Mouse (Mus musculus) embryonic facial prominence, embryonic 14.5 days (tissue): Measurements from ENCODE around the gene Nat8f2. TPM values are rescaled to one million over a fixed set of nuclear protein-coding genes. Genes with fewer than 3 reads are reported as not detected.
"Not testable (repeated sequence)": the region's sequence is repeated elsewhere in the genome, so short reads cannot be mapped to it uniquely, and the experiment has no call there.

Experiments used
- ATAC-seq: fragments of 200-750 bp; cut with Nextera tagmentation; 2 replicates; pipeline ENCODE4 v1.8.0; 2017; ENCODE audit warnings: low read depth, moderate number of reproducible peaks, moderate TSS enrichment
- DNase-seq: peaks from one replicate; pipeline ENCODE4 v3.0.0-alpha.2; 2015; ENCODE audit warnings: low spot score
- H3K27ac ChIP-seq: fragments of 300-500 bp; sonication (generic); replicated peaks from 2 replicates; pipeline ENCODE4 v1.5.1; 2014; ENCODE audit warnings: low read depth, mild to moderate bottlenecking, low read length, moderate library complexity
- H3K27me3 ChIP-seq: fragments of 300-500 bp; sonication (generic); replicated peaks from 2 replicates; pipeline ENCODE4 v1.6.1; 2014; ENCODE audit warnings: low read length; ENCODE audit not compliant: control insufficient read depth, insufficient read depth
- H3K36me3 ChIP-seq: fragments of 300-500 bp; sonication (generic); 2 replicates; pipeline ENCODE4 v1.6.1; 2014; ENCODE audit warnings: low read length, mixed read lengths; ENCODE audit not compliant: control insufficient read depth, insufficient read depth
- H3K4me1 ChIP-seq: fragments of 300-500 bp; sonication (generic); 2 replicates; pipeline ENCODE4 v1.6.1; 2014; ENCODE audit warnings: antibody characterized with exemption, low read length; ENCODE audit not compliant: control insufficient read depth, insufficient read depth
- H3K4me2 ChIP-seq: fragments of 300-500 bp; sonication (generic); 2 replicates; pipeline ENCODE4 v1.6.1; 2014; ENCODE audit warnings: low read depth, mild to moderate bottlenecking, low read length, moderate library complexity, mixed read lengths
- H3K4me3 ChIP-seq: fragments of 300-500 bp; sonication (generic); 2 replicates; pipeline ENCODE4 v1.5.1; 2014; ENCODE audit warnings: low read depth, mild to moderate bottlenecking, low read length
- H3K9ac ChIP-seq: fragments of 300-500 bp; sonication (generic); 2 replicates; pipeline ENCODE4 v1.6.1; 2014; ENCODE audit warnings: low read depth, mild to moderate bottlenecking, low read length, moderate library complexity, mixed read lengths
- H3K9me3 ChIP-seq: fragments of 300-500 bp; sonication (generic); 2 replicates; pipeline ENCODE4 v1.6.1; 2016; ENCODE audit warnings: low read length; ENCODE audit not compliant: control insufficient read depth
- WGBS: fragments of 180-500 bp; shearing (Covaris S2); extraction: QIAGEN DNeasy Blood & Tissue Kit; methylation state at CpG from one replicate; pipeline ENCODE4 v1.1.7; 2014; 5-methylcytosine and 5-hydroxymethylcytosine counted together
- polyA plus RNA-seq: library from polyadenylated mRNA; unstranded; fragments of >200 nt; fragmentation: Nextera tagmentation; extraction: Ambion mirVana; gene quantifications from 2 replicates; pipeline ENCODE4 v1.2.1, GENCODE M21; 2014

Gene Nat8f2
- not detected in 2 replicates for polyA plus RNA-seq

GRCm38 (mm10) chr6:85869006-85869405 lies at the start of gene Nat8f2:
Gene Nat8f2, minus strand, starts transcription at chr6:85869158.
- WGBS: 81% methylated on average over 5 of the region's 5 CpGs
- H3K27me3 ChIP-seq, H3K9me3 ChIP-seq, DNase-seq, H3K9ac ChIP-seq, H3K4me3 ChIP-seq, H3K4me2 ChIP-seq, ATAC-seq, H3K36me3 ChIP-seq, H3K4me1 ChIP-seq, H3K27ac ChIP-seq: not testable (repeated sequence)

GRCm38 (mm10) chr6:85918341-85918740 lies 49.4 kb upstream of the Nat8f2 start:
- H3K36me3 ChIP-seq: peaks cover 11% of the 10 kb centered on the region
- peaks cover 11% of the 10 kb centered on the region for H3K4me1 ChIP-seq
- not testable (repeated sequence) for H3K9me3 ChIP-seq, H3K4me2 ChIP-seq, H3K27me3 ChIP-seq, ATAC-seq, DNase-seq, H3K4me3 ChIP-seq, H3K9ac ChIP-seq, H3K27ac ChIP-seq
- WGBS: 98% methylated on average over 3 of the region's 3 CpGs

GRCm38 (mm10) chr6:85916596-85916995 lies 47.6 kb upstream of the Nat8f2 start:
- H3K9ac ChIP-seq: peak overlapping the region; percentile 78
- H3K27ac ChIP-seq: peak overlapping the region; percentile 82; the same call in 1 of the 2 replicates

GRCm38 (mm10) chr6:85915539-85916513 lies 46.9 kb upstream of the Nat8f2 start, which contains the start of gene Nat8f1:
Gene Nat8f1, minus strand, starts transcription at chr6:85915687.
- peak; percentile 96 for DNase-seq

More at GRCm38 (mm10) chr6:85916596-85916995, 47.6 kb upstream of the Nat8f2 start:
- peak overlapping the region; percentile 58 for H3K4me3 ChIP-seq
- 78% methylated on average over 6 of the region's 6 CpGs for WGBS
- peaks cover 11% of the 10 kb centered on the region for H3K4me1 ChIP-seq
- no peaks in the 10 kb centered on the region for H3K27me3 ChIP-seq
- H3K9me3 ChIP-seq: no peaks in the 10 kb centered on the region
- no peaks in the 10 kb centered on the region for H3K36me3 ChIP-seq
- H3K4me2 ChIP-seq: peak overlapping the region; percentile 84
- ATAC-seq: no peak
- DNase-seq: no peak

GRCm38 (mm10) chr6:85915141-85915538 lies 46.2 kb upstream of the Nat8f2 start:
- Histone ChIP-seq H3K4me3 (peak overlapping the region; percentile 58), H3K9me3 (no peaks in the 10 kb centered on the region), H3K36me3 (no peaks in the 10 kb centered on the region), H3K4me2 (peak overlapping the region; percentile 84), H3K27me3 (no peaks in the 10 kb centered on the region), H3K4me1 (peaks cover 11% of the 10 kb centered on the region), H3K27ac (peak overlapping the region; percentile 82), H3K9ac (peak overlapping the region; percentile 78)
- DNase-seq (peak; percentile 31), ATAC-seq (no peak)
- WGBS: 2% methylated on average over 11 of the region's 11 CpGs

More at GRCm38 (mm10) chr6:85915539-85916513, 46.9 kb upstream of the Nat8f2 start, which contains the start of gene Nat8f1:
- ATAC-seq: peak; percentile 98
- H3K27me3 ChIP-seq, H3K36me3 ChIP-seq, H3K9me3 ChIP-seq: not testable (repeated sequence)
- Histone ChIP-seq H3K27ac (peak within 1 kb of the TSS; percentile 82), H3K4me3 (peak within 1 kb of the TSS; percentile 58), H3K9ac (peak within 1 kb of the TSS; percentile 78), H3K4me2 (peak within 1 kb of the TSS; percentile 84), H3K4me1 (peaks cover 11% of the 10 kb centered on the region)
- under 1% methylated on average over 47 of the region's 61 CpGs for WGBS

GRCm38 (mm10) chr6:85911587-85911986 lies 42.6 kb upstream of the Nat8f2 start, which contains the start of gene Tprkb:
Gene Tprkb, plus strand, starts transcription at chr6:85911865.
- no peaks in the 10 kb centered on the region for H3K9me3 ChIP-seq
- no peak for DNase-seq
- H3K4me3 ChIP-seq: no peak within 1 kb of the TSS
- H3K9ac ChIP-seq: no peak within 1 kb of the TSS
- no peak for ATAC-seq
- WGBS: 84% methylated on average over 3 of the region's 3 CpGs
- H3K27ac ChIP-seq: no peak within 1 kb of the TSS
- H3K27me3 ChIP-seq: no peaks in the 10 kb centered on the region
- no peaks in the 10 kb centered on the region for H3K36me3 ChIP-seq
- H3K4me1 ChIP-seq: peaks cover 10% of the 10 kb centered on the region
- no peak within 1 kb of the TSS for H3K4me2 ChIP-seq

GRCm38 (mm10) chr6:85909704-85910103 lies 40.7 kb upstream of the Nat8f2 start:
- ATAC-seq: no peak
- Histone ChIP-seq H3K36me3 (no peaks in the 10 kb centered on the region), H3K4me2 (no peak overlapping the region), H3K4me1 (peaks cover 2% of the 10 kb centered on the region), H3K27me3 (no peaks in the 10 kb centered on the region; the same call in 1 of the 2 replicates), H3K9me3 (no peaks in the 10 kb centered on the region), H3K9ac (no peak overlapping the region), H3K4me3 (no peak overlapping the region), H3K27ac (no peak overlapping the region)
- WGBS: 93% methylated on average over 1 of the region's 1 CpGs
- no peak for DNase-seq

GRCm38 (mm10) chr6:85908341-85908740 lies 39.4 kb upstream of the Nat8f2 start:
- no peak for ATAC-seq
- 61% methylated on average over 3 of the region's 3 CpGs for WGBS
- Histone ChIP-seq H3K27ac (no peak overlapping the region), H3K36me3 (no peaks in the 10 kb centered on the region), H3K9me3 (no peaks in the 10 kb centered on the region), H3K27me3 (no peaks in the 10 kb centered on the region; the same call in 1 of the 2 replicates), H3K4me2 (no peak overlapping the region), H3K4me1 (no peaks in the 10 kb centered on the region), H3K4me3 (no peak overlapping the region), H3K9ac (no peak overlapping the region)
- no peak for DNase-seq
